Mouse (Mus musculus): ENCODE measurements at regions not wholly inside any gene's neighbourhood (a gene's known extent, or its start where the extent isn't known, plus 50 kb on each side); places are given as distances from the start of the nearest gene placed in this dataset.
"Not testable (repeated sequence)": the region's sequence is repeated elsewhere in the genome, so short reads cannot be mapped to it uniquely, and the experiment has no call there.

- no peak for DNase-seq
These were observed 451.3 kb upstream of the Ube2e3 start for GRCm38 (mm10) chr2:78416574-78417109.

GRCm38 (mm10) chr2:78412985-78413384 lies 454.9 kb upstream of the Ube2e3 start:
- DNase-seq = no peak

- no peak for DNase-seq
These were observed 457.7 kb upstream of the Cwc22 start for GRCm38 (mm10) chr2:78403890-78404289.

- DNase-seq = no peak
These were observed 453.1 kb upstream of the Cwc22 start for GRCm38 (mm10) chr2:78399236-78399635.

- DNase-seq = no peak
These were observed 450.7 kb upstream of the Cwc22 start for GRCm38 (mm10) chr2:78396924-78397323.

- no peak for DNase-seq
These were observed 446.9 kb upstream of the Cwc22 start for GRCm38 (mm10) chr2:78393090-78393489.

GRCm38 (mm10) chr2:78392425-78392824 lies 446.2 kb upstream of the Cwc22 start:
- DNase-seq = no peak

- no peak for DNase-seq
These were observed 441.8 kb upstream of the Cwc22 start for GRCm38 (mm10) chr2:78388001-78388400.

GRCm38 (mm10) chr2:78381234-78381633 lies 435.1 kb upstream of the Cwc22 start:
- DNase-seq = no peak

- no peak for DNase-seq
These were observed 385.7 kb upstream of the Cwc22 start for GRCm38 (mm10) chr2:78331736-78332475.

GRCm38 (mm10) chr2:78326091-78326490 lies 379.9 kb upstream of the Cwc22 start:
- DNase-seq = no peak

- DNase-seq = no peak
These were observed 376.2 kb upstream of the Cwc22 start for GRCm38 (mm10) chr2:78322216-78322965.

- DNase-seq = no peak
These were observed 365.8 kb upstream of the Cwc22 start for GRCm38 (mm10) chr2:78311766-78312491.

GRCm38 (mm10) chr2:78309361-78309760 lies 363.2 kb upstream of the Cwc22 start:
- no peak for DNase-seq

- no peak for DNase-seq
These were observed 360.7 kb upstream of the Cwc22 start for GRCm38 (mm10) chr2:78306897-78307296.

GRCm38 (mm10) chr2:78291665-78292064 lies 345.5 kb upstream of the Cwc22 start:
- no peak for DNase-seq

- no peak for DNase-seq
These were observed 338.6 kb upstream of the Cwc22 start for GRCm38 (mm10) chr2:78284806-78285205.

- DNase-seq = no peak
These were observed 337.4 kb upstream of the Cwc22 start for GRCm38 (mm10) chr2:78283605-78284004.

- DNase-seq = not testable (repeated sequence)
These were observed 335.7 kb upstream of the Cwc22 start for GRCm38 (mm10) chr2:78281846-78282245.

- DNase-seq = no peak
These were observed 334.2 kb upstream of the Cwc22 start for GRCm38 (mm10) chr2:78280219-78280915.

- DNase-seq = no peak
These were observed 333.3 kb upstream of the Cwc22 start for GRCm38 (mm10) chr2:78279382-78280056.

- DNase-seq = no peak
These were observed 332.5 kb upstream of the Cwc22 start for GRCm38 (mm10) chr2:78278630-78279029.
